Mouse (Mus musculus): ENCODE measurements around the gene Lrba. TPM values are rescaled to one million over a fixed set of nuclear protein-coding genes. Genes with fewer than 3 reads are reported as not detected.

Lrba gene
- 4.8 and 5.8 TPM in 2 replicates for polyA plus RNA-seq (2016; fragmentation: Nextera tagmentation; extraction: Ambion mirVana)

DNA sequence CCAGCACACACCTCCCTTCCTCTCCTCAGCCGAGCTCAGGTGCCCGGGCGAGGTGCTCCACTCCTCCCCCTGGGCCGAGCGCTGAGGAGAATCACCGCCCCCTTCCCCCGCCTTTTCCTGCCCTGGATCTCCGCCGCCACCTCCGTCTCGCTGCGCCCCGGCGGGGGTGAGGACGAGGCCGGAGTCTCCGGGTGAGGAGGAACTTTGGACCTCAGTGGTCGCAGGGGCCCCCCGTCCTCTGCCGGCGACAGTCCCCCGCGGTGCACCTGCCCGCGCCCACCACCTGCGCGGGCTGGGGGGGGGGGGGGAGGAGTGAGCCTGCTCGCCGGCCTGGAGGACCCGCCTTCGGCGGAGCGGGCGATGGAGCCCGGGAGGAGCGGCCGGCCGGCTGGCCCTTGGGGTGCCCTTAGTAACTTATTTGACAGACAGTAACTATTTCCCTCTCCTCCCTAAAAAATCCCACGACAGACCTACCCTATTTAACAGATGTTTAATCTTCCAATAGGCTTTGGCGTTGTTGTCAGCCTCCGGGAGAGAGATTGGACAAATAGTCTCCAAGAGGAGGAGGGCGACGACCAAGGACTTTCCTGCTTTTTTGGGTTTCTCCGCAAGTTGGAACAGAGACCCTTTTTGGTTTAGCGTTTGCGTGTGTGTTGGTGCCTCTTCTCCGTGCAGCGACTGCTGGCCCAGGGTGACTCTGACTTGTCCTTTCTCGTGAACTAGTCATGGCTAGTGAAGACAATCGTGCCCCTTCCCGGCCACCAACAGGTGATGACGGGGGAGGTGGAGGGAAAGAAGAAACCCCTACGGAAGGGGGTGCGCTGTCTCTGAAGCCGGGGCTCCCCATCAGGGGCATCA lies at the start of gene Lrba:
TSS of gene Lrba (plus strand) at position 117 of the 858 bp plus-strand sequence.
- H3K27ac ChIP-seq: peak within 1 kb of the TSS; percentile 76
- peak within 1 kb of the TSS; percentile 80 for H3K9ac ChIP-seq
- peak within 1 kb of the TSS; percentile 82 for H3K4me3 ChIP-seq
- H3K9me3 ChIP-seq: no peaks in the 10 kb centered on the region
- WGBS: under 1% methylated on average over 45 of the region's 55 CpGs
- no peaks in the 10 kb centered on the region for H3K4me1 ChIP-seq
- peak within 1 kb of the TSS; percentile 94 for H3K4me2 ChIP-seq (replicated peaks)
- H3K27me3 ChIP-seq (replicated peaks): no peaks in the 10 kb centered on the region
- ATAC-seq (ENCODE audit: low FRiP score, low read depth): peak; percentile 79
- no peaks in the 10 kb centered on the region for H3K36me3 ChIP-seq

DNA sequence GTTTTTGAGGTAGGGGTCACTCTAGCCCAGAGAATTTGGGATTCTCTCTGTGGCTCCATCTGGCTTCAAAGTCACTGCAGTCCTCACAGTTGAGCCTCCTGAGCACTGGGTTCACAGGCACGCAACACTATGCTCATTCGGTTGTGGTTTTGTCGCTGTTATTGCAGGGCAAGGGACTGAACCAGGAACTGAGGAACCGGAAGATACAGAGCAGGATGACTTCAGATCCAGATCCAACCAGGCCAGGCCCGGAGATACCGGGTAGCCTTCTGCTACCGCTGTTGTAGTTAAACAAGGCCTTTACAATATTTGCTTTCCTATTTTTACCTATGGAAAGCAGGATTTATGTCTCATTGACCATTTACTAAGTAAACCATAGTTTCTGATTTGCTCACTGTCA lies 44.8 kb upstream of the Lrba start:
- Histone ChIP-seq H3K36me3 (no peaks in the 10 kb centered on the region), H3K9ac (no peak overlapping the region), H3K9me3 (no peaks in the 10 kb centered on the region), H3K4me2 (replicated peaks) (no peak overlapping the region), H3K4me1 (no peaks in the 10 kb centered on the region), H3K27ac (no peak overlapping the region), H3K4me3 (no peak overlapping the region), H3K27me3 (replicated peaks) (no peaks in the 10 kb centered on the region)
- ATAC-seq (ENCODE audit: low FRiP score, low read depth): no peak
- 88% methylated on average over 7 of the region's 7 CpGs for WGBS

DNA sequence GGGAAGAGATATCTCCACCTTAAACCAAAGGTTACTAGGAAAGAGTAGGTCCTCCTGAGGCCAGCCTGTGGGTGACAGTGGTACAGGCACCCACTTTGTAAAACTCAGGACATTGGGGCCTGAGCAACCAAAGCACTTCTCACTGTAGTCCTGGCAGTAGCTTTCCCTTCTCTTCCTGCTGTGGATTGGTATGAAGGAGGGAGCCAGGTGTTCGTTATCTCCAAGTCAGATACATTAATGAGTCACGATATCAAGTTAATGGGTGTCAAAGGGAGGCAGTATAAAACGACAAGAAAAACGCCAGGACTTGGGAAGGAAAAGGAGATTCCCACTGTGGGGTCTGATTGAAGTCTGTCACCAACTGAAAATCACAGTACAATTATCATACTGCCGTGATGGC lies 43.4 kb upstream of the Lrba start:
- Histone ChIP-seq H3K9ac (no peak overlapping the region), H3K36me3 (no peaks in the 10 kb centered on the region), H3K27me3 (replicated peaks) (no peaks in the 10 kb centered on the region), H3K9me3 (no peaks in the 10 kb centered on the region), H3K4me2 (replicated peaks) (no peak overlapping the region), H3K4me1 (no peaks in the 10 kb centered on the region), H3K27ac (no peak overlapping the region), H3K4me3 (no peak overlapping the region)
- no peak for ATAC-seq (ENCODE audit: low FRiP score, low read depth)
- WGBS: 79% methylated on average over 5 of the region's 5 CpGs

DNA sequence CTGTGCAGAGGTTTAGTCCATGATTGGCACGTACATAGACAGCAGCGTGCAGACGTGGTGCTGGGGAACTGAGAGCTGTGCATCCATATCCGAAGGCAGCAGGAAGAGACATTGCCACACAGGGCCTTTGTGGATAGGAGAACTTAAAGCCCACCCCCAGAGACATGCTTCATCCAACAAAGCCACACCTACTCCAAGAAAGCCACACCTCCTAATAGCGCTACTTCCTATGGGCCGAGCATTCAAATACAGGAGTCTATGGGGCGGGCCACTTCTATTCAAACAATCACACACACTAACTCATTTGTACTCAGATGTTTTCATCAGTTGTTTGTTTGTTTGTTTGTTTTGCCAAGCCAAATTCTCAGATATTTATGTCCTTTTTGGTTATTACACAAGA lies 39.9 kb upstream of the Lrba start:
- H3K27ac ChIP-seq: no peak overlapping the region
- H3K4me2 ChIP-seq (replicated peaks): no peak overlapping the region
- no peaks in the 10 kb centered on the region for H3K9me3 ChIP-seq
- H3K4me1 ChIP-seq: no peaks in the 10 kb centered on the region
- no peaks in the 10 kb centered on the region for H3K36me3 ChIP-seq
- H3K27me3 ChIP-seq (replicated peaks): no peaks in the 10 kb centered on the region
- no peak overlapping the region for H3K4me3 ChIP-seq
- 90% methylated on average over 7 of the region's 7 CpGs for WGBS
- no peak overlapping the region for H3K9ac ChIP-seq
- no peak for ATAC-seq (ENCODE audit: low FRiP score, low read depth)

DNA sequence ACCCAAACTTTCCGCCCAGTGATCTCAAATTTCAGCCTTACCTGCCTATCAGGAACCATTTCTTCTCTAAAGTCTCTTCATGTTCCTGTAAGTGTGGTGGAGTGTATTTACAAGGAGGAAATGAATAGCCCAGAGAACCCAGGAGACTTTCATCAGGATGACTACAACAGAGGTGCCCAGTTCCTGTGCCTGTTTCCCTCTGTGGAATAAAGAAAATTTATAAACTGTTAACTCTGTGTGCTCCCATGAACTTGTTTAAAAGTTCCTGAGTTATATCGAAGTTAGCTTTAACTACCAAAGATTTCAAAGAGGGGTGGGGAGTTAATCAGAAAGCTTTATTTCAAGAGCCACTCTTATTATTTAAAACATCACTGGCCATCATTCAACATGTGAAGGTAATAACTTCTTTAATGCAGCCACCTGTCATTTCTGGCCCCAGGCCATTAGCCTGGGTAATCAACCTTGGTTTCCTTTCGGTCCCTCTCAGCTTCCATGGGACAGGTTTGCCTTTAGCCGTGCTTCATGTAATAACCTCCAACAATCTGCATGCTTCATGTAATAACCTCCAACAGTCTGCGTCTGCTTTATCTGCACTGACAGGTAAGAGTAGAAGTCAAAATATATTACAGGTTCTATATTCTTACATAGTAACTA lies 36.6 kb upstream of the Lrba start:
- no peak for ATAC-seq (ENCODE audit: low FRiP score, low read depth)
- H3K36me3 ChIP-seq: no peaks in the 10 kb centered on the region
- H3K27me3 ChIP-seq (replicated peaks): no peaks in the 10 kb centered on the region
- 76% methylated on average over 5 of the region's 5 CpGs for WGBS
- no peak overlapping the region for H3K27ac ChIP-seq
- no peak overlapping the region for H3K4me2 ChIP-seq (replicated peaks)
- H3K4me3 ChIP-seq: no peak overlapping the region
- H3K4me1 ChIP-seq: no peaks in the 10 kb centered on the region
- no peak overlapping the region for H3K9ac ChIP-seq
- no peaks in the 10 kb centered on the region for H3K9me3 ChIP-seq

DNA sequence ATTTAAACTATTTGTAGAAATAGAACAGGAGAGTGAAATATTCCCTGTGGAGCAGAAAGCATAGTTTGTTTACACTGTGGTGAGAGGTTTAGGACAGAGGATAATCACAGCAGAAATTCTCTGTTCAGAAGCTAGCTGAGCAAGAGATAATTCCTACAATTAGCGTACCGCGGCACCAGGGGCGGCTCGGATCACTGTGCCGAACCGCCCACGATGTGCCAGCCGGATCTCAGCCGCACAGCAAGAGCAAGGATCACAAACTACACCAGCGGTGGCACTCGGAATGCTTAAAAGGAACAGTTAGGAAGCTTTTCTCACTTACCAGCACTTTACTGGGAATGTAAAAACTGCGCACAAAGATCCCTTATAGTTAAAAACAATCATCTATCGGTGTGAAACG lies 28.5 kb upstream of the Lrba start:
- H3K4me3 ChIP-seq: no peak overlapping the region
- H3K36me3 ChIP-seq: no peaks in the 10 kb centered on the region
- H3K27ac ChIP-seq: no peak overlapping the region
- no peaks in the 10 kb centered on the region for H3K4me1 ChIP-seq
- no peaks in the 10 kb centered on the region for H3K27me3 ChIP-seq (replicated peaks)
- 64% methylated on average over 15 of the region's 15 CpGs for WGBS
- H3K9me3 ChIP-seq: no peaks in the 10 kb centered on the region
- H3K9ac ChIP-seq: no peak overlapping the region
- ATAC-seq (ENCODE audit: low FRiP score, low read depth): no peak
- H3K4me2 ChIP-seq (replicated peaks): no peak overlapping the region

DNA sequence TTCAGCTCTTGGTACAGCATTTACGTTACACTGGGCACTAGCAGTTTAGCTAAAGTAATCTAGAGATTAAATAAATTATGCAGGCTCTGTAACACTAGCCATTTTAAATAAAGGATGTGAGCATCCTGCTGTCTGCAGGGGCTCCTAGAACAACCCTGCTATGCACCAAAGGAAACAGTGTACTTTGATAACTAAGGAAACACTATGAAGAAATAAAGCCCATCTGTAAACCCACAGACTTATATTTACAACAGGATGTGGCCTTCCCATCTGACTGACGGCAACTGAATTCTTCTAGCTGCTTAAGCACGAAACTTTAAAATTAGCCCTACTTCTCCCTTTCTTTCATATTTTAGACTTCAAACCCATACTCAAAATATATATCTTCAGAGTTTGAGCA lies 28.0 kb upstream of the Lrba start:
- Histone ChIP-seq H3K4me1 (no peaks in the 10 kb centered on the region), H3K27ac (no peak overlapping the region), H3K4me3 (no peak overlapping the region), H3K36me3 (no peaks in the 10 kb centered on the region), H3K9me3 (no peaks in the 10 kb centered on the region), H3K27me3 (replicated peaks) (no peaks in the 10 kb centered on the region), H3K4me2 (replicated peaks) (no peak overlapping the region), H3K9ac (no peak overlapping the region)
- 77% methylated on average over 3 of the region's 3 CpGs for WGBS
- ATAC-seq (ENCODE audit: low FRiP score, low read depth): no peak

DNA sequence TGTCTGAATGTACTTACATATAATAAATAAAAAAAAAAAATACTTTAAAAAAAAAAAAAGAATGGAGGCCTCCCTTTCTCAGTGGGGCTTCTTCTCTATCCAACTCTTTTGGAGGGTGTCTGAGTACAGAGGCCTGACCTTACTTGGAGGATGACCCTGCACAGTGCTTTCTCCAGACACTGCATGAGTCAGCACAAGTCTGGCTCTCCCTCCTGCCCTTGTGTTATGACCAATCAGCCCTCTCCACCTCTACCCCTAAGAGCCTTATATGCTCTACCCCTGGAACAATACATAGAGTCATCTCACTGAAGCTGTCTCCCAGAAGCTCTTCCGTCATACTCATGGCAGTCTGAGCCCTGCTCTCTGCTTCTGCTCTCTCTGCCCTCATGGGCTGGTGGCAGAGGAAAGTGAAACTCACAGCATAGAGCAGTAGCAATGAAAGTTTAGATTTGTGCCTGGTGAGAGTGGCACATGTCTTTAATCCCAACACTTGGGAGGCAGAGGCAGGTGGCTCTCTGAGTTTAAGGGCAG lies 22.8 kb upstream of the Lrba start:
- H3K9ac ChIP-seq: no peak overlapping the region
- H3K27me3 ChIP-seq (replicated peaks): no peaks in the 10 kb centered on the region
- H3K9me3 ChIP-seq: no peaks in the 10 kb centered on the region
- no peaks in the 10 kb centered on the region for H3K36me3 ChIP-seq
- WGBS: 84% methylated on average over 1 of the region's 1 CpGs
- H3K4me1 ChIP-seq: no peaks in the 10 kb centered on the region
- H3K4me3 ChIP-seq: no peak overlapping the region
- no peak overlapping the region for H3K4me2 ChIP-seq (replicated peaks)
- no peak overlapping the region for H3K27ac ChIP-seq
- ATAC-seq (ENCODE audit: low FRiP score, low read depth): no peak

DNA sequence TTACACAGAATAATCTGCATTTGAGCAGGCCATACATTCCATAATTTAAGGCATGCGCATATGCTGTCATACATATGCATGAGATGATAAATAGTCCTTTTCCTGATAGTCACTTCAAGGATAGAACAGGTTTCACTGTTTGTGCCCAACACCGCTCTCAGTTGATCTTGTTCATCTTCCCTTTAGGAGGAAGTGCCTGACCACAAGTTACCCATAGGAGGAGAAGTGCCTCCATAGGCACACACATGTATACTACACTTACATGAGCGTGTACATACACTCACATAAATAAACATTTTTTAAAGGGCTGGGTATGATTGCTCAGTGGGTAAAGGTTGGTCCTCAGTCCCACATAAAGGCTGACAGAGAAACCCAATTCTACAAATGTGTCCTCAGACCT lies 22.0 kb upstream of the Lrba start:
- ATAC-seq (ENCODE audit: low FRiP score, low read depth): no peak

DNA sequence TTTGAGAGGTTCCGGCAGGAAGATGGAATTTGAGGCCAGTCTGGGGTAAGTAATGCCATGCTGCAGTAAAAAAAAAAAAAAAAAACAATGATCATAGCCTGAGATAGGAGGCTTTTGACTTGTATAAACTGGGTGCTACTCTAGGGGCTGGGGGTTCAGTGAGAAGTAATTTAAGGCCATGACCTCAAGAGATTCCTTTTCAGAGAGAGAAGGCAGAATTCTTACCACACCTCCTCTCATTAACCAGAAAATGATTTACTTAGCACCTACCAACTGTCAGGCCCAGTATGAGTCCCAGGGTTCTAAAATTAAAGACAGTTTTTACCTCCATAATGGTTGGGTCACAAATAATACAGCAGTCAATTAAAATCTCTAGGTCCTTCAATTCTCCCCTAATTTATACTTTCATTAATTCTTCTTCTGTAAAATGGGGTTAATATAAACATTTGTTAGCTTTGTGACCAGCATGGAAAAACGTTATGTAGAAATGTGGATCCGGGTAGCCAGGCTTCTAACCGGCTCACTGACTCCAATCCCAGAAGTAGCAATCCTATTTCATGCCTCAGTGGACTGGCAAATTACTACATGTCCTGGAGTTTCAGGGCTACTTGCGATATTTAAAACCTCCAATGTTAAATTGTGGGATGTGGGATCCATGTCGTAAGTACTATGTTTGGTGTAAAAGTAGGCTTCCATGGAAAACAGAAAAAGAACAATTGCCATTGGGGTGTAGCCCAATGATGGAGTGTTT lies 19.7 kb upstream of the Lrba start:
- Histone ChIP-seq H3K27me3 (replicated peaks) (no peaks in the 10 kb centered on the region), H3K4me1 (no peaks in the 10 kb centered on the region), H3K9ac (no peak overlapping the region), H3K4me2 (replicated peaks) (no peak overlapping the region), H3K27ac (no peak overlapping the region), H3K36me3 (no peaks in the 10 kb centered on the region), H3K4me3 (no peak overlapping the region), H3K9me3 (no peaks in the 10 kb centered on the region)
- no peak for ATAC-seq (ENCODE audit: low FRiP score, low read depth)
- WGBS: 75% methylated on average over 6 of the region's 6 CpGs

More for the DNA sequence above, 22.0 kb upstream of the Lrba start:
- Histone ChIP-seq H3K27ac (no peak overlapping the region), H3K9ac (no peak overlapping the region), H3K27me3 (replicated peaks) (no peaks in the 10 kb centered on the region), H3K4me1 (no peaks in the 10 kb centered on the region), H3K4me2 (replicated peaks) (no peak overlapping the region), H3K36me3 (no peaks in the 10 kb centered on the region), H3K4me3 (no peak overlapping the region), H3K9me3 (no peaks in the 10 kb centered on the region)
- 96% methylated on average over 3 of the region's 3 CpGs for WGBS

DNA sequence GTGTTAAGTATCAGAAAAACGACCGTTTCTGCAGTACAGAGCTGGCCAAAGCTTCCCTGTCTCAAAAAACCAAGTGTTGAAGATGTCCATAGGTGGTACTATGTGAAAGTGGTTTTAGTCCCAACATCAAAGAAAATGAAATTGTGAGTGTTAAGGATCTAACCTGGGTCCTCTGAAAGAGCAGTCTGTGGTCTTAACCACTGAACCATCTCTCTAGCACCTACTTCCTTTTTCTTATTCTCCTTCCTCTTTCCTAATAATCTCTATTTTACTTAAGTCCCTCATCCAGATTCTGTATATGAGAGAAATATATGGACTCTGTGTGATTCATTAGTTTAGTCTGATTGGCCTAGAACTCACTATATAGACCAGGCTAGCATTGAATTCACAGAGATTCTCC lies 17.9 kb upstream of the Lrba start:
- no peak for ATAC-seq (ENCODE audit: low FRiP score, low read depth)
- Histone ChIP-seq H3K9me3 (no peaks in the 10 kb centered on the region), H3K36me3 (no peaks in the 10 kb centered on the region), H3K27me3 (replicated peaks) (no peaks in the 10 kb centered on the region), H3K9ac (no peak overlapping the region), H3K4me2 (replicated peaks) (no peak overlapping the region), H3K4me3 (no peak overlapping the region), H3K27ac (no peak overlapping the region), H3K4me1 (no peaks in the 10 kb centered on the region)
- WGBS: 93% methylated on average over 2 of the region's 2 CpGs

DNA sequence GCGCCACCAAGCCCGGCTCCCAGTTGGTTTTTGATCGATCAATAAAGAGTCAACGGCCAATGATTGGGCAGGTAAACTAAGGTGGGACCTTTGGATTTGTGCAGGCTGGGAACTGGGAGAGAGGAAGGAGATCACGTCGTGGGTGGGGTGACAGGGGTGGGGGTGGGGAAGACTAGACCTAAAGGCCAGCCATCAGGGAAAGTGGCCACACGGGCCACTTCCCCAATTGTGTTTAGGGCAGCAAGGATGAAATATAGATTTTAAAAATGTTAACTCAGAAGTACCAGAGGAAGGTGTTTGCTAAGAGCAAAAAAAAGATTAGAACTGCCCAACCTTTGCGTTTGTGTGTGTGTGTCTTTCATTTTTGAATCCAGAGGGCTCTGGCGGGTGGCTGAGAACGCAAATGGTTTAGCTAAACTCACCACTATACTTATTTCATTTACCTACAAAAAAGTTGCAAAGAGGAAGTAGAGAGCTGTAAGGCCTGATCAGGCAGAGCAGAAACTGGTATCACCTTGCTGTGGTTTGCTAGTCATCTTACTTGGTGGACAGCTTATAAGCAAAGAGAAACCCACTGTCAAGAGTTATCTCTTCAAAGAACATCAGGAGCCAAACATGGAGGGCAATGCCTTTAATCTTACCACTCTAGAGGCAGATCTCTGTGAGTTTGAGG lies 14.1 kb upstream of the Lrba start:
- Histone ChIP-seq H3K9ac (no peak overlapping the region), H3K27ac (no peak overlapping the region), H3K9me3 (no peaks in the 10 kb centered on the region), H3K36me3 (no peaks in the 10 kb centered on the region), H3K4me1 (no peaks in the 10 kb centered on the region), H3K27me3 (replicated peaks) (no peaks in the 10 kb centered on the region), H3K4me2 (replicated peaks) (no peak overlapping the region), H3K4me3 (no peak overlapping the region)
- ATAC-seq (ENCODE audit: low FRiP score, low read depth): no peak
- 93% methylated on average over 10 of the region's 10 CpGs for WGBS
